Mouse (Mus musculus) liver, adult 2 months (tissue): ENCODE data around the gene Gm10719. TPM values are rescaled to one million over a fixed set of nuclear protein-coding genes. Genes with fewer than 3 reads are reported as not detected.
"Not testable (repeated sequence)": the region's sequence is repeated elsewhere in the genome, so short reads cannot be mapped to it uniquely, and the experiment has no call there.

Experiments
- DNase-seq: peaks from one replicate; pipeline ENCODE4 v3.0.0-alpha.2; 2011; ENCODE audit warnings: low read depth, low spot score; ENCODE audit errors: extremely low read depth
- H3K27ac ChIP-seq: fragments of 200-500 bp; replicated peaks from 2 replicates; pipeline ENCODE4 v1.5.1; 2012; ENCODE audit warnings: low read depth, mild to moderate bottlenecking, control low read depth, inconsistent platforms, low read length; ENCODE audit not compliant: insufficient read depth
- H3K27me3 ChIP-seq: fragments of 200-500 bp; 2 replicates; pipeline ENCODE4 v1.6.1; 2012; ENCODE audit warnings: mild to moderate bottlenecking, moderate library complexity, low read length, inconsistent platforms; ENCODE audit not compliant: control insufficient read depth, insufficient read depth
- H3K36me3 ChIP-seq: fragments of 200-500 bp; 2 replicates; pipeline ENCODE4 v1.6.1; 2012; ENCODE audit warnings: low read length, inconsistent platforms; ENCODE audit not compliant: control insufficient read depth, insufficient read depth
- H3K4me1 ChIP-seq: fragments of 200-500 bp; 2 replicates; pipeline ENCODE4 v1.6.1; 2011; ENCODE audit warnings: low read length; ENCODE audit not compliant: control insufficient read depth, insufficient read depth
- H3K4me3 ChIP-seq: fragments of 200-500 bp; 2 replicates; pipeline ENCODE4 v1.5.1; 2011; ENCODE audit warnings: low read depth, mild to moderate bottlenecking, control low read depth, low read length, moderate library complexity; ENCODE audit not compliant: insufficient read depth
- H3K79me2 ChIP-seq: fragments of 200-500 bp; 2 replicates; pipeline ENCODE4 v1.6.1; 2012; ENCODE audit warnings: inconsistent platforms, mild to moderate bottlenecking, low read length, moderate library complexity; ENCODE audit not compliant: control insufficient read depth, insufficient read depth
- H3K9ac ChIP-seq: fragments of 200-500 bp; 2 replicates; pipeline ENCODE4 v1.6.1; 2012; ENCODE audit warnings: low read depth, mild to moderate bottlenecking, control low read depth, inconsistent platforms, low read length
- WGBS: fragments of 180-500 bp; shearing (Covaris S2); methylation state at CpG from one replicate; pipeline ENCODE4 v1.1.7; 2018; 5-methylcytosine and 5-hydroxymethylcytosine counted together
- polyA plus RNA-seq: library from polyadenylated mRNA; depleted of rRNA; stranded (reverse); fragments of >200 nt; gene quantifications from 2 replicates; pipeline ENCODE4 v1.2.3, GENCODE M21; 2012
- total RNA-seq: library from RNA; depleted of rRNA; stranded (reverse); fragments of >200 nt; gene quantifications from 2 replicates; pipeline ENCODE4 v1.2.3, GENCODE M21; 2014

Gene Gm10719
- total and polyA plus RNA-seq, 2 experiments, result 0.46 TPM; not detected in 1

GRCm38 (mm10) chr9:3012054-3012621, 5.1 kb upstream of the Gm10719 start:
- H3K4me1 ChIP-seq, DNase-seq, H3K27me3 ChIP-seq, H3K27ac ChIP-seq, H3K79me2 ChIP-seq, H3K9ac ChIP-seq, H3K4me3 ChIP-seq, H3K36me3 ChIP-seq: not testable (repeated sequence)
- WGBS, result 86% methylated on average over 3 of the region's 7 CpGs

GRCm38 (mm10) chr9:3012733-3013279, 4.4 kb upstream of the Gm10719 start, which contains the start of gene Gm10721:
Gene Gm10721 (plus strand): TSS chr9:3013140.
- not testable (repeated sequence) for H3K36me3 ChIP-seq, H3K27me3 ChIP-seq, DNase-seq, H3K4me3 ChIP-seq, H3K9ac ChIP-seq, H3K4me1 ChIP-seq, H3K27ac ChIP-seq, H3K79me2 ChIP-seq
- WGBS, result no CpG with 5 or more reads among the region's 11 CpGs

DNA sequence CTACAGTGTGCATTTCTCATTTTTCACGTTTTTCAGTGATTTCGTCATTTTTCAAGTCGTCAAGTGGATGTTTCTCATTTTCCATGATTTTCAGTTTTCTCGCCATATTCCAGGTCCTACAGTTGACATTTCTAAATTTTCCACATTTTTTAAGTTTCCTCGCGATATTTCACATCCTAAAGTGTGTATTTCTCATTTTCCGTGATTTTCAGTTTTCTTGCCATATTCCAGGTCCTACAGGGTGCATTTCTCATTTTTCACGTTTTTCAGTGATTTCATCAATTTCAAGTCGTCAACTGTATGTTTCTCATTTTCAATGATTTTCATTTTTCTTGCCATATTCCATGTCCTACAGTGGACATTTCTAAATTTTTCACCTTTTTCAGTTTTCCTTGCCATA, 1.9 kb upstream of the Gm10719 start, which contains the start of gene Gm10720:
Gene Gm10720, plus strand, starts transcription at position 301 of the 400 bp plus-strand sequence.
- H3K27me3 ChIP-seq, H3K9ac ChIP-seq, H3K4me3 ChIP-seq, H3K79me2 ChIP-seq, DNase-seq, H3K4me1 ChIP-seq, H3K27ac ChIP-seq, H3K36me3 ChIP-seq: not testable (repeated sequence)
- 66% methylated on average over 5 of the region's 9 CpGs for WGBS

DNA sequence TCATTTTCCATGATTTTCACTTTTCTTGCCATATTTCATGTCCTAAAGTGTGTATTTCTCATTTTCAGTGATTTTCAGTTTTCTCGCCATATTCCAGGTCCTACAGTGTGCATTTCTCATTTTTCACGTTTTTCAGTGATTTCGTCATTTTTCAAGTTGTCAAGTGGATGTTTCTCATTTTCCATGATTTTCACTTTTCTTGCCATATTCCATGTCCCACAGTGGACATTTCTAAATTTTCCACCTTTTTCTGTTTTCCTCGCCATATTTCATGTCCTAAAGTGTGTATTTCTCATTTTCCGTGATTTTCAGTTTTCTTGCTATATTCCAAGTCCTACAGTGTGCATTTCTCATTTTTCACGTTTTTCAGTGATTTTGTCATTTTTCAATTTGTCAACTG, 1.3 kb upstream of the Gm10719 start:
- not testable (repeated sequence) for H3K27ac ChIP-seq, H3K27me3 ChIP-seq, H3K79me2 ChIP-seq, H3K4me3 ChIP-seq, H3K36me3 ChIP-seq, H3K4me1 ChIP-seq, DNase-seq, H3K9ac ChIP-seq
- 79% methylated on average over 6 of the region's 6 CpGs for WGBS

DNA sequence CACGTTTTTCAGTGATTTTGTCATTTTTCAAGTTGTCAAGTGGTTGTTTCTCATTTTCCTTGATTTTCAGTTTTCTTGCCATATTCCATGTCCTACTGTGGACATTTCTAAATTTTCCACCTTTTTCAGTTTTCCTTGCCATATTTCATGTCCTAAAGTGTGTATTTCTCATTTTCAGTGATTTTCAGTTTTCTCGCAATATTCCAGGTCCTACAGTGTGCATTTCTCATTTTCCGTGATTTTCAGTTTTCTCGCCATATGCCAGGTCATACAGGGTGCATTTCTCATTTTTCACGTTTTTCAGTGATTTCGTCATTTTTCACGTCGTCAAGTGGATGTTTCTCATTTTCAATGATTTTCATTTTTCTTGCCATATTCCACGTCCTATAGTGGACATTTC, 1.7 kb downstream of the Gm10719 start:
- not testable (repeated sequence) for H3K27me3 ChIP-seq, H3K27ac ChIP-seq, H3K36me3 ChIP-seq, H3K79me2 ChIP-seq, H3K4me1 ChIP-seq, H3K9ac ChIP-seq, DNase-seq, H3K4me3 ChIP-seq
- 63% methylated on average over 9 of the region's 9 CpGs for WGBS

- not testable (repeated sequence) for H3K27ac ChIP-seq, DNase-seq, H3K79me2 ChIP-seq, H3K4me1 ChIP-seq, H3K4me3 ChIP-seq, H3K36me3 ChIP-seq, H3K27me3 ChIP-seq, H3K9ac ChIP-seq
- 79% methylated on average over 17 of the region's 19 CpGs for WGBS
Observed at GRCm38 (mm10) chr9:3019835-3020727, 2.9 kb downstream of the Gm10719 start.

DNA sequence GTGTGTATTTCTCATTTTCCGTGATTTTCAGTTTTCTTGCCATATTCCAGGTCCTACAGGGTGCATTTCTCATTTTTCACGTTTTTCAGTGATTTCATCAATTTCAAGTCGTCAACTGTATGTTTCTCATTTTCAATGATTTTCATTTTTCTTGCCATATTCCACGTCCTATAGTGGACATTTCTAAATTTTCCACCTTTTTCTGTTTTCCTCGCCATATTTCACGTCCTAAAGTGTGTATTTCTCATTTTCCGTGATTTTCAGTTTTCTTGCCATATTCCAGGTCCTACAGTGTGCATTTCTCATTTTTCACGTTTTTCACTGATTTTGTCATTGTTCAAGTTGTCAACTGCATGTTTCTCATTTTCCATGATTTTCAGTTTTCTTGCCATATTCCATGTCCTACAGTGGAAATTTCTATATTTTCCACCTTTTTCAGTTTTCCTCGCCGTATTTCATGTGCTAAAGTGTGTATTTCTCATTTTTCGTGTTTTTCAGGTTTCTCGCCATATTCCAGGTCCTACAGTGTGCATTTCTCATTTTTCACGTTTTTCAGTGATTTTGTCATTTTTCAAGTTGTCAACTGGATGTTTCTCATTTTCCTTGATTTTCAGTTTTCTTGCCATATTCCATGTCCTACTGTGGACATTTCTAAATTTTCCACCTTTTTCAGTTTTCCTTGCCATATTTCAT, 5.3 kb downstream of the Gm10719 start:
- peak; percentile 31 for DNase-seq
- whole genome bisulfite sequencing, result 74% methylated on average over 11 of the region's 13 CpGs

GRCm38 (mm10) chr9:3023312-3023984, 6.2 kb downstream of the Gm10719 start, which contains the start of gene Gm10718:
Gene Gm10718 (plus strand): TSS chr9:3023547.
- not testable (repeated sequence) for H3K9ac ChIP-seq, DNase-seq
- 79% methylated on average over 12 of the region's 13 CpGs for WGBS

More for the DNA sequence above, 5.3 kb downstream of the Gm10719 start:
- not testable (repeated sequence) for H3K27me3 ChIP-seq, H3K79me2 ChIP-seq, H3K36me3 ChIP-seq, H3K4me3 ChIP-seq, H3K9ac ChIP-seq, H3K4me1 ChIP-seq, H3K27ac ChIP-seq

More at GRCm38 (mm10) chr9:3023312-3023984, 6.2 kb downstream of the Gm10719 start, which contains the start of gene Gm10718:
- H3K27ac ChIP-seq, H3K79me2 ChIP-seq, H3K4me3 ChIP-seq, H3K4me1 ChIP-seq, H3K27me3 ChIP-seq, H3K36me3 ChIP-seq: not testable (repeated sequence)
